Mouse (Mus musculus): ENCODE data around the gene Psma4. TPM values are rescaled to one million over a fixed set of nuclear protein-coding genes. Genes with fewer than 3 reads are reported as not detected.

Gene Psma4
- polyA plus RNA-seq (2015; fragmentation: Nextera tagmentation; extraction: Ambion mirVana), result 168 and 172 TPM in 2 replicates

DNA sequence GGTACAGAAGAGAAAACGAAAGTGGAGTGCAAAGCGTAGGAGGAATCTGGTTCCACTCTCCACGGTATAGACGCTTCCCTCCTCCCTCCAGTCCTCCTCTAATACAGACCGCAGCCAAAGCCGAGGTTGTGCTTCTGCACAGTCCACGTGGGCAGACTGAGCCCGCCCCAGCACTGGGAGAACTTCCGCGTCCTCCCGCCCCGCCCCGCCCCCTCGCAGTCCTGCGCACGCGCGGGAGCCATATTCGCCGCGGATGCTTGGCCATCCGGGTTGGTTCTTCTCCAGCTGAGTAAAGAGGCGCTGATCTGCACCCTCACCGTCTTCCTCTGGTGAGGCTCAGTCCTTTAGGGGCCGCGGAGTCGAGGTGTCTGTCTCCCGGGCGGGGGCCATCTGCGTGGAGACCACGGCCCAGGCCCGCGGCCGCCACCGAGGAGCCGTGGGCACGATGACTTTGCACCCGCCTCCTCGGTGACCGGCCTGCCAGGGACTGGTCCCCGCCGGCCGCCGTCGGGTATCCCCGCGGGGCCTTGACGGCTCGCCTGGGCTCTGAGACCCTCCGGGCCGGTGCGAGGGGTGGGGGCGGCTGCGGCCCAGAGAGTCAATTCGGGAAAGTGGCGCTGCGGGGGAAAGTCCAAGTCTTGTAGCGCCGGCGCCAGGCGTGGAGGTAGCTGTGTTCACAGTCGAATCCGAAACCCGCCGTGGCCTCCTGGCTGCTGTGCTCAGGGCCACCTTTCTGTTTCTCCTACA, at the start of gene Psma4, which contains the start of gene AY074887:
Psma4 (plus strand) TSS at position 216 of the 747 bp plus-strand sequence.
AY074887 (minus strand) TSS at position 424 of the 747 bp plus-strand sequence.

GRCm38 (mm10) chr9:54917010-54917677, 33.4 kb upstream of the Psma4 start, which contains the start of gene Hykk:
Hykk (plus strand) TSS chr9:54917283.

GRCm38 (mm10) chr9:54980674-54981073, 30.1 kb downstream of the Psma4 start, which contains the start of gene Chrna5:
Chrna5 (plus strand) TSS chr9:54980880.

Other genes starting within 250 kb of the Psma4 start
- gene Wdr61, start 216.3 kb upstream of the Psma4 start, polyA plus RNA-seq (2015; fragmentation: Nextera tagmentation; extraction: Ambion mirVana), result 107 and 111 TPM in 2 replicates
- 25.7 and 47.7 TPM in 2 replicates for gene Crabp1, start 186.0 kb upstream of the Psma4 start, polyA plus RNA-seq (2015; fragmentation: Nextera tagmentation; extraction: Ambion mirVana)
- 11.2 and 12.9 TPM in 2 replicates for gene Ireb2, start 87.0 kb upstream of the Psma4 start, polyA plus RNA-seq (2015; fragmentation: Nextera tagmentation; extraction: Ambion mirVana)
- 0.93 and 1.1 TPM in 2 replicates for gene Hykk, start 33.5 kb upstream of the Psma4 start, polyA plus RNA-seq (2015; fragmentation: Nextera tagmentation; extraction: Ambion mirVana)
- 0.32 and 0.81 TPM in 2 replicates for gene AY074887, start 208 bp downstream of the Psma4 start, polyA plus RNA-seq (2015; fragmentation: Nextera tagmentation; extraction: Ambion mirVana)
- not detected in 2 replicates for gene Chrna5, start 30.1 kb downstream of the Psma4 start, polyA plus RNA-seq (2015; fragmentation: Nextera tagmentation; extraction: Ambion mirVana)
- gene Chrna3, start 75.8 kb downstream of the Psma4 start, polyA plus RNA-seq (2015; fragmentation: Nextera tagmentation; extraction: Ambion mirVana), result not detected in 2 replicates
- gene Chrnb4, start 98.0 kb downstream of the Psma4 start, polyA plus RNA-seq (2015; fragmentation: Nextera tagmentation; extraction: Ambion mirVana), result not detected in 2 replicates
- gene Ube2q2, start 198.1 kb downstream of the Psma4 start, polyA plus RNA-seq (2015; fragmentation: Nextera tagmentation; extraction: Ambion mirVana), result 18.5 and 20.9 TPM in 2 replicates